Mouse (Mus musculus) lung, adult 2 months (tissue): ENCODE results near the gene Atp5j2. TPM values are rescaled to one million over a fixed set of nuclear protein-coding genes. Genes with fewer than 3 reads are reported as not detected.
"Not testable (repeated sequence)": the region's sequence is repeated elsewhere in the genome, so short reads cannot be mapped to it uniquely, and the experiment has no call there.

ENCODE experiments used
- DNase-seq: peaks from one replicate; pipeline ENCODE4 v3.0.0; 2022
- H3K4me1 ChIP-seq: fragments of 200-500 bp; 2 replicates; pipeline ENCODE4 v1.6.1; 2011; ENCODE audit warnings: low read length; ENCODE audit not compliant: control insufficient read depth, insufficient read depth
- H3K4me3 ChIP-seq: fragments of 200-500 bp; replicated peaks from 2 replicates; pipeline ENCODE3; 2011; ENCODE audit warnings: low read depth, mild to moderate bottlenecking, control low read depth, low read length; ENCODE audit errors: extremely low read depth
- CTCF ChIP-seq: fragments of 200-500 bp; IDR thresholded peaks from 2 replicates; pipeline ENCODE4 v1.5.1; 2011; ENCODE audit warnings: mild to moderate bottlenecking, low read length, control low read depth; ENCODE audit not compliant: insufficient read depth
- POLR2A ChIP-seq: fragments of 200-500 bp; IDR thresholded peaks from 2 replicates; pipeline ENCODE4 v1.6.1; 2011; ENCODE audit warnings: low read depth, mild to moderate bottlenecking, control low read depth, low read length, borderline replicate concordance; ENCODE audit errors: extremely low read depth
- WGBS: fragments of 180-500 bp; shearing (Covaris S2); methylation state at CpG from one replicate; pipeline ENCODE4 v1.1.7; 2018; 5-methylcytosine and 5-hydroxymethylcytosine counted together
- polyA plus RNA-seq: library from polyadenylated mRNA; depleted of rRNA; stranded (reverse); fragments of >200 nt; gene quantifications from 2 replicates; pipeline ENCODE4 v1.2.3, GENCODE M21; 2012; rRNA removed

Atp5j2 gene
- polyA plus RNA-seq, result 65.1 and 107 TPM in 2 replicates

DNA sequence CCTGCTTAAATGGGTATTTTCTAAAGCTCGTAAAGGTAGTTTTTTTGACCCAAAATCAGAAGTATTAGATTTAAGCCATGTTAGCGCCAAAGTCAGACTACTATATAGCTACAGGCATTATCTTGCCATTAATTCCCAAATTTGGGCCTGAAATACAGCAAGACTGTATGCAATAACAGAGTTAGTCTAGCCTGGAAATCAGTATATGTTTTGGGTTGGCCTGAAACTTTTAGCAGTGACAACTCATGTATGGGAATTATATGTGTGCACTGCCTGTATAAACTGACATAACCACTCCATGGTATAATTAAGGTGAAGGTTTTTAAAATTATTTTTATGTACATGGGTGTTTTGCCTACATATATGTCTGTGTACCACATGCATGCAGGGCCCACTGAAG lies at the start of gene Atp5j2:
Gene Atp5j2 (minus strand): TSS at position 101 of the 400 bp plus-strand sequence.
- Histone ChIP-seq H3K4me1 (peaks cover 12% of the 10 kb centered on the region), H3K4me3 (peak within 1 kb of the TSS; percentile 88)
- DNase-seq, result no peak
- 87% methylated on average over 2 of the region's 2 CpGs for WGBS
- TF ChIP-seq CTCF (no peak), POLR2A (no peak)

DNA sequence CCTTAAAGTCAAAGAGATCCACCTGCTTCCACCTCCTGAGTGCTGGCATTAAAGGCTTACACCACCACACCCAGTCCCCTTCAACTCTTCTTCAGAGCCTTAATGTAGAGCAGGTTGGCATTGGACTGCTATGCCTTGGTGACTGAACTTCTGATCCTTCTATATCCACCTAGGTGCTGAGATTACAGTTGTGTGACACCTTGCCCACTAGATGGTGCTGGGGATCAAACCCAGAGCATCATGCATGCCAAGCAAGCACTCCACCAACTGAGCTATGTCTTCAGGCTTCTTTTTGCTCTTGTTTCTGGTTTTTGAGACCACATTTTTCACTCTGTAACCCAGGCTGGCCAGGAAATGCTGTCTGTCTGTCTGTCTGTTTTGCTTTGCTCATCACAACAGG lies 42.8 kb upstream of the Atp5j2 start:
- Histone ChIP-seq H3K4me1 (no peaks in the 10 kb centered on the region; the same call in none of the 2 replicates), H3K4me3 (no peak overlapping the region)
- DNase-seq, result no peak
- peak; percentile 57 for TF ChIP-seq CTCF
- no peak for TF ChIP-seq POLR2A

DNA sequence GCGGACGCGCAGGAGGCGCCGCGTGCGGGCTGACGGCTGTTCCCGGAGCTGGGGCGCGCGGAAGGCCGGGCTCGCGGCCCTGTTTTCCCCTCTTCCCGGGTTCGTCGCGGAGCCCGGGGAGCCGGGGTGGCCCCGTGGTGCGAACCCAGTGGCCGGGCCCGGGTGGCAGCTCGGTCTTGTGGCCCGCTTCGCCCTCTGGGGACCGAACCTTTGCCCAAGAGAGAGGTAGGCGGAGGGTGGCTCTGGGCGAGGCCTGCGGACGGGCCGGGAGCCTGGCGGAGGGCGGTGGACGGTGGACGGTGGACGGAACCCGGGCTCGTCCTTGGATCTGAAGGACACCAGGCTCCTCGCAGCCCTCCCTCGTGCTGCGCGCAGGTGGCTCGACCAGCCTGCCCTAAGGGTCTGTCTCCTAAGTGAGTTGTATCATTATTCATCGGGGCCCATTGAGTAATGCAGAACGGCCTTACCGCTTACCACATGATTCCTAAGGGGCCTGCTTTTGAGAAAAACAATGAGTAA lies 40.1 kb upstream of the Atp5j2 start:
- under 1% methylated on average over 49 of the region's 49 CpGs for WGBS
- no peak for TF ChIP-seq CTCF
- TF ChIP-seq POLR2A, result no peak
- H3K4me1 ChIP-seq, result no peaks in the 10 kb centered on the region; the same call in none of the 2 replicates
- DNase-seq, result no peak
- peak overlapping the region; percentile 68 for H3K4me3 ChIP-seq

DNA sequence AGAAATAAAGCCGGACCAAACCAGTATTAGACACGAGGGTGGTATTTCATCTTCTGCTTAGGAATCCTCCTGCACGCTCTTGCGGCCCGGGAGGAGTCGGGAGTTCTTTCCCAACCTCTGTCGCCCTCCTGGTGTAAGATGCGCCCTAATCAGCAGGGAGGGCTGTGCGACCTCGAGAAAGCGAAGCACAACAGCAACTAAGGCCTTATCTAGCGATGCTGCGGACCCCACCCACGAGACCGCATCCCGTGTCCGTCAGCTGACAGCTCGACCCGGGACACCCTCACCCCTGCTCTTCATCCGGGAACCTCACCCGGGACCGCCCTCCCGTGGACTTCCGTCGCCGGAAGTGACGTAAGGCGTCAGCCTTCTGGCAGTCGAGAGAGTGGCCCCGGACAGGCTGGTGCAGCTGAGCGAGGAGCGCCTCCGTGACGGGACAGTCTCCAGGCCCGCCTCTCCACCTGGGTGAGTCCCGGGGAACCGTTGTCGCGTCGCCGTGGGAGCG lies 39.6 kb upstream of the Atp5j2 start, which contains the start of gene Zfp655:
Gene Zfp655 (plus strand): TSS at position 349 of the 505 bp plus-strand sequence.
- under 1% methylated on average over 42 of the region's 42 CpGs for WGBS
- Histone ChIP-seq H3K4me1 (no peaks in the 10 kb centered on the region; the same call in none of the 2 replicates), H3K4me3 (peak within 1 kb of the TSS; percentile 68)
- peak; percentile 97 for TF ChIP-seq POLR2A
- TF ChIP-seq CTCF, result no peak
- DNase-seq, result peak; percentile 98

DNA sequence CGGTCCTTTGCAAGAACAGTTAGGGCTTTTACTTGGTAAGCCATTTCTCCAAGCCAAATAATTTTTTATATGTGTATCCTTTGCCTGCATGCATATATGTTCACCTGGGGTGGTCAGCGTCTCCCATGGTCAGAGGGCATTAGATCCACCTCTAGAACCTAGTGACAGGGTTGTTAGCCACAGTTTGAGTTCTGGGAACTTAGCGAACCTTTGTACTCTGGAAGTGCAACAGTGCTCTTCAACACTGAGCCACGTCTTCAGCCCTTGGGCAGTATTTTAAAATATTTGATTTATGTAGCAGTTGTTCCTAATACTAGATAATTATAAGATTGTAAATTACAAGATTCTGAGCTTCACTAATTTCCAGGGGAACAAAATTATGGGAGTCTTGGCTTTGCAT lies 38.8 kb upstream of the Atp5j2 start:
- Histone ChIP-seq H3K4me3 (no peak overlapping the region), H3K4me1 (no peaks in the 10 kb centered on the region; the same call in none of the 2 replicates)
- WGBS, result 82% methylated on average over 4 of the region's 4 CpGs
- no peak for DNase-seq
- TF ChIP-seq CTCF, result no peak
- no peak for TF ChIP-seq POLR2A

DNA sequence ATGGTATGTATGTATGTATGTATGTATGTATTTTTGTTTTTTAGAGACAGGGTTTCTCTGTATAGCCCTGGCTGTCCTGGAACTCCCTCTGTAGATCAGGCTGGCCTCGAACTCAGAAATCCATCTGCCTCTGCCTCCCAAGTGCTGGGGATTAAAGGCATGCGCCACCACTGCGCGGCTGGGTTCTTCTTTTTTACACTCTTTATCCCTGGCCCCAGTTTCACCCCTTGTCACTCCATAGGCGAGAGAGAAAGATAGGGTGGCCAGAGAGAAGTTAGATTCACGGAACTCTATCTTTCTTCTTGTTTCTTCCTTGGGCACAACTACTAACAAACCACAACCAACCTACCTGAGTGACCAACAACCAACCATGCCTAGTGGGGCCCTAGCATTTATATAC lies 37.4 kb upstream of the Atp5j2 start:
- H3K4me1 ChIP-seq, H3K4me3 ChIP-seq, DNase-seq: not testable (repeated sequence)
- WGBS, result 82% methylated on average over 6 of the region's 6 CpGs

DNA sequence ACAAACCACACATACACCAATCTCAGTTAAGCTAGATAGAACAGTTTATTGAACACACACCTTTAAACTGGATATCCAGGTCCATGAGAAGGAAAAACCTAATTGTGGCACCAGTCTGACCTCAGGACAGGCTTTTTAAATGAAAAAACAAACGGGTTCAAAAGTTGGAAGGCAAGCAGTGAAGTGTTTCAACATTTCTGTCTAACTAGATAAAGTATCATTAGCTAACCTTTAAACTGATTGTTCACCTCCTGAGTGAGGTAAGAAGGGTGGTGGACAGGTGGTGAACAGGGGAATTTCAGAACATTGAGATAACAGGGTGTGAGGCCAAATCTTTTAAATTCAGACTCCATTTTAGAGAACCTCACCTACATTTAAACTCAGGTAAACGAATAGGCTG lies 34.6 kb upstream of the Atp5j2 start:
- TF ChIP-seq POLR2A, result no peak
- no peak for TF ChIP-seq CTCF
- WGBS, result 51% methylated on average over 2 of the region's 2 CpGs
- Histone ChIP-seq H3K4me3 (no peak overlapping the region), H3K4me1 (no peaks in the 10 kb centered on the region; the same call in 1 of the 2 replicates)
- DNase-seq, result no peak

DNA sequence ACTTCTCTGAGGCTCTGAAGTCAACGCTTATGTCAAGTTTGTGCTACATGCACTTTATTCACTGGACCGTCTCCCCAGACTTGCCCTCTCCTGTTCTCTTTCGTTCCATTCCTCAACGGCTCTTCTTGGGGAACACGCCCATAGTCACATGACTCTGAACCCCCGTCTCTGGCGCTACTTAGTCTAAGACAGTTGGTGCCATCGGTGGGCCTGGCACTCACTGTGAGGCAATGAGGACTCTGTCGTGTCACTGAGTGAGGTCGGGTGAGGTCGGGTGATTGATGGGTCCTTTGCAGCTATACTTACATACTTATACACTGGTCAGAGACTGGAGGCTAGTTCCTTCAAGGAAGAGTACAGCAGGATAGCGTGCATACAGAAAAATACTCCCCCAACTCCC lies 31.5 kb upstream of the Atp5j2 start:
- no peak overlapping the region for H3K4me3 ChIP-seq
- WGBS, result 76% methylated on average over 12 of the region's 12 CpGs
- no peak for DNase-seq
- H3K4me1 ChIP-seq, result no peaks in the 10 kb centered on the region
- TF ChIP-seq CTCF, result no peak
- no peak for TF ChIP-seq POLR2A

DNA sequence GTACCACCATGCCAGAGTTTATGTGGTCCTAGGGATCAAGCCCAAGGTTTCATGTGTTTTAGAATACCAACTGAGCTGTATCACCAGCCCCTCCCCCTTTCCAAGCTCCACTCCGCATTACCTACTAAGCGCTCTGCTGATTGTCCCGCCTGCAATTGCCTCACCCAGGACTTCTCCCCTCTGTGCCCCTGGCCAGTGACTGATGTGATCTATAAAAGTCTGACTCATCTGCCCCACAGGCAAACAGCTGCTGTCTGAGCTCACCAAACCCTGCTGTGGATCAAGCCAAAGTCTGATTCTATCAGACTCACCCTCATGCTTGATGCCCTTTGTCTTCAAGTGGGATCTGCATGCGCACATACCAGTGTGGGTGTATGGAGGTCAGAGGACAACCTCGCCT lies 31.0 kb upstream of the Atp5j2 start:
- DNase-seq, result no peak
- Histone ChIP-seq H3K4me1 (no peaks in the 10 kb centered on the region), H3K4me3 (no peak overlapping the region)
- TF ChIP-seq CTCF, result no peak
- no peak for TF ChIP-seq POLR2A
- 93% methylated on average over 5 of the region's 5 CpGs for WGBS

DNA sequence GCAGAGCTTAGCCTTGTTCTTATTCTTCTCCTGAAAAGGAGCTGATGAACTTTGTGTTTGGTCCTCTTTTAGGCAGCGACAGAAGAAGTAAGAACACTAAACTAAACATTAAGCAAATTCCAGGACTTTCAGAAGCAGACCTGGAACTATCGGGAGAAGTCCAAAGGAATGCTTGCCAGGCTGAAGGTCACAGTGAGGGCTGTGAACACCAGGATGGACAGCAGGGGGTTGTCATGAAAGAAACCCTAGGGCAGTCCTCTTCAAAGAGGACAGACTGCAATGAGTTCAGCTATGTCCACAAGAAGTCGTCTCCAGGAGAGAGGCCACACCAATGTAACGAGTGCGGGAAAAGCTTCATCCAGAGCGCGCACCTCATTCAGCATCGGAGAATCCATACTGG lies 28.1 kb upstream of the Atp5j2 start:
- H3K4me1 ChIP-seq, result no peaks in the 10 kb centered on the region
- TF ChIP-seq CTCF, result no peak
- TF ChIP-seq POLR2A, result no peak
- no peak overlapping the region for H3K4me3 ChIP-seq
- no peak for DNase-seq
- 94% methylated on average over 8 of the region's 8 CpGs for WGBS
